Mouse (Mus musculus): ENCODE data around the gene Cnnm4. TPM values are rescaled to one million over a fixed set of nuclear protein-coding genes. Genes with fewer than 3 reads are reported as not detected.

The Cnnm4 gene
- polyA plus RNA-seq, 2 experiments, result 0.85 to 2.1 TPM

DNA sequence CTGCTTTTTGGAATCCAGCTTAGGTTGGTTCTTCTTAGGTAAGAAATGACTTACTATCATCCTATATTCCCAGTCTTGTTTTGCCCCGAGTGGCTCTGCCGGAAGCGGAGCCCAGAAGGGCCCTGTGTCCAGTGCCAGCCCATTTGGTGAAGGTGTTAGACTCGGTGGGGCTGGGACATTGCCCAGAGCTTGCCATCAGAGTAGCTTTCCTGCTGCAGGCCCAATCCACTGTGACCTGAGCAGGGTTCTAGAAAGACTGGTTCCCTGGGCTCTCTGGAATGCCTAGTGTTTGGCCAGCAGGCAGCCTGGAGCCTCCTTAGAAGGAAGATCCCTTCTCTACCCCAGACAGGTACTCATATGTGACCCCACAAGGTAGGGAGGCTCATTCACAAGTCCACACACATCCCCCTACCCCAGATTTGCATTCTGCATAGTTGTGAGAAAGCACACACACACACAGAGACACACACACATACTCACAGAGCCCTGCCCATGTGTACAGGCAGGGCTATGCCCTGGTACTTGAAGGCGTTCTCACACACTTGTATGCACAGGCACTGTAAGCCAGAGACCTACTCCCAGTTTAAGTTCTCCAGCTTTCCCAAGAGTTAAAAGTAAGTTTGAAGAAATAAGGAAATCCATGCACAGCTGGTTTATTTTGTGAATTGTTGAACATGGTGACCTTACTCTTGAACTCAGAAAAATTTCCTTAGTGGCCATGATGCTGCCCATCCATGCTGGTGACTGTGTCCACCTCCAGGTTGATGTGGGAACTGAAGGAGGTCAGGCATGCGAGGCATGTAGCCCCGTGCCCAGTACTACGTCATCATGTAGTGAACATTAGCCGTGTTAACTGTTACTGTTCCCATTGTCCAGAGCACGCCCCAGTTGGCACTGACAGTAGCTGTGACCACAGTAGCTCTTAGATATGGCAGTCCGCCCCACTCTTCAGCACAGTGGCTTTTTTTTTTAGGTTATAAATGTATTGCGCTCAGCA, 8.8 kb downstream of the Cnnm4 start:
- no peak overlapping the region for H3K9ac ChIP-seq (replicated peaks)
- ATAC-seq (ENCODE audit: insufficient read depth) (no peak), DNase-seq (ENCODE audit: low read depth in 3 of 3, low spot score in 3 of 3) (no peak)
- no peaks in the 10 kb centered on the region for H3K36me3 ChIP-seq (replicated peaks; ENCODE audit: control insufficient read depth, insufficient read depth, low read depth)
- peaks cover 0 to 12% of the 10 kb centered on the region in 2 experiments; a peak in 3 of 4 replicates for H3K4me1 ChIP-seq (replicated peaks; ENCODE audit: control insufficient read depth in 2 of 2, insufficient read depth in 2 of 2, low read length in 1 of 2)
- no peak overlapping the region for H3K4me2 ChIP-seq (ENCODE audit: low read depth)
- TF ChIP-seq EP300 (IDR thresholded peaks at IDR 0.05; ENCODE audit: low read depth) (no peak), CTCF (IDR thresholded peaks at IDR 0.05; ENCODE audit: low read depth) (no peak)
- WGBS (ENCODE audit: insufficient replicate concordance), result 71% methylated on average over 12 of the region's 12 CpGs
- H3K27me3 ChIP-seq (ENCODE audit: control insufficient read depth, insufficient read depth, low read length), result no peaks in the 10 kb centered on the region
- no peak overlapping the region for H3K4me3 ChIP-seq (ENCODE audit: insufficient read depth in 1 of 2, low read depth in 2 of 2, low read length in 2 of 2)
- no peaks in the 10 kb centered on the region for H3K9me3 ChIP-seq (ENCODE audit: control insufficient read depth, low read length)
- no peak overlapping the region for H3K27ac ChIP-seq

DNA sequence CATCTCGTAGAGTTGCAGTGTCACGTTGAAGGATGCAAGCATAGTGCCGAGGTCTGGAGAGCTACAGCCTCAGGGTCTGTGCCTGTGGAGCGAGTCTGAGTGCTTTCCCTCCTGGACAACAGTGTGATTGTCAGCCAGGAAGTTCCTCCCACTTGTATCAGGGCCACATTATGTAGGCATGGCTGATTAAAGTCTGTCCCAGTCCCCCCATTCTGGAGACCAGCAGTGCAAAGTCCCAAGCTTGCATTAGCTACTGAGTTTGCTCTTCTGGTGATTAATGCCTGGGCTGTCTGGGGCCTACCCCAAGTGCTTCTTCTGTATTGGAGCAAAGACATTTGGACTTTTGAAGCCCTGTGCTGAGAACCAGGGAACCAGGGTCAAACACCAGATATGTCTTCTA, 12.4 kb downstream of the Cnnm4 start:
- 60% methylated on average over 4 of the region's 4 CpGs for WGBS (ENCODE audit: insufficient replicate concordance)
- Histone ChIP-seq H3K27me3 (ENCODE audit: control insufficient read depth, insufficient read depth, low read length) (no peaks in the 10 kb centered on the region), H3K4me1 (replicated peaks; ENCODE audit: control insufficient read depth in 2 of 2, insufficient read depth in 2 of 2, low read length in 1 of 2) (peaks cover 0 to 5% of the 10 kb centered on the region in 2 experiments; a peak in 2 of 4 replicates), H3K9me3 (ENCODE audit: control insufficient read depth, low read length) (no peaks in the 10 kb centered on the region), H3K9ac (replicated peaks) (no peak overlapping the region), H3K4me2 (ENCODE audit: low read depth) (no peak overlapping the region), H3K27ac (no peak overlapping the region), H3K36me3 (replicated peaks; ENCODE audit: control insufficient read depth, insufficient read depth, low read depth) (no peaks in the 10 kb centered on the region), H3K4me3 (ENCODE audit: insufficient read depth in 1 of 2, low read depth in 2 of 2, low read length in 2 of 2) (no peak overlapping the region)
- DNase-seq (ENCODE audit: low read depth in 3 of 3, low spot score in 3 of 3) (no peak), ATAC-seq (ENCODE audit: insufficient read depth) (no peak)
- TF ChIP-seq CTCF (IDR thresholded peaks at IDR 0.05; ENCODE audit: low read depth) (no peak), EP300 (IDR thresholded peaks at IDR 0.05; ENCODE audit: low read depth) (no peak)

GRCm38 (mm10) chr1:36485080-36485479, 13.7 kb downstream of the Cnnm4 start:
- ATAC-seq (ENCODE audit: insufficient read depth), result no peak
- 59% methylated on average over 7 of the region's 7 CpGs for WGBS (ENCODE audit: insufficient replicate concordance)
- TF ChIP-seq EP300 (IDR thresholded peaks at IDR 0.05; ENCODE audit: low read depth) (no peak), CTCF (IDR thresholded peaks at IDR 0.05; ENCODE audit: low read depth) (no peak)

GRCm38 (mm10) chr1:36487111-36487510, 15.7 kb downstream of the Cnnm4 start:
- no peak overlapping the region for H3K4me3 ChIP-seq (ENCODE audit: insufficient read depth in 1 of 2, low read depth in 2 of 2, low read length in 2 of 2)
- WGBS (ENCODE audit: insufficient replicate concordance), result 79% methylated on average over 9 of the region's 9 CpGs
- TF ChIP-seq CTCF (IDR thresholded peaks at IDR 0.05; ENCODE audit: low read depth) (no peak), EP300 (IDR thresholded peaks at IDR 0.05; ENCODE audit: low read depth) (no peak)
- ATAC-seq (ENCODE audit: insufficient read depth), result no peak
- no peak overlapping the region for H3K9ac ChIP-seq (replicated peaks)
- DNase-seq (ENCODE audit: low read depth in 3 of 3, low spot score in 3 of 3), result no peak
- H3K27me3 ChIP-seq (ENCODE audit: control insufficient read depth, insufficient read depth, low read length), result no peaks in the 10 kb centered on the region
- no peak overlapping the region for H3K4me2 ChIP-seq (ENCODE audit: low read depth)
- no peaks in the 10 kb centered on the region for H3K9me3 ChIP-seq (ENCODE audit: control insufficient read depth, low read length)
- H3K4me1 ChIP-seq (replicated peaks; ENCODE audit: control insufficient read depth in 2 of 2, insufficient read depth in 2 of 2, low read length in 1 of 2), result peaks cover 0 to 2% of the 10 kb centered on the region in 2 experiments; a peak in 2 of 4 replicates
- no peak overlapping the region for H3K27ac ChIP-seq
- H3K36me3 ChIP-seq (replicated peaks; ENCODE audit: control insufficient read depth, insufficient read depth, low read depth), result no peaks in the 10 kb centered on the region

More at GRCm38 (mm10) chr1:36485080-36485479, 13.7 kb downstream of the Cnnm4 start:
- Histone ChIP-seq H3K4me2 (ENCODE audit: low read depth) (no peak overlapping the region), H3K4me1 (replicated peaks; ENCODE audit: control insufficient read depth in 2 of 2, insufficient read depth in 2 of 2, low read length in 1 of 2) (peaks cover 0 to 5% of the 10 kb centered on the region in 2 experiments; a peak in 2 of 4 replicates), H3K4me3 (ENCODE audit: insufficient read depth in 1 of 2, low read depth in 2 of 2, low read length in 2 of 2) (no peak overlapping the region), H3K9ac (replicated peaks) (no peak overlapping the region), H3K27me3 (ENCODE audit: control insufficient read depth, insufficient read depth, low read length) (no peaks in the 10 kb centered on the region), H3K9me3 (ENCODE audit: control insufficient read depth, low read length) (no peaks in the 10 kb centered on the region), H3K27ac (no peak overlapping the region), H3K36me3 (replicated peaks; ENCODE audit: control insufficient read depth, insufficient read depth, low read depth) (no peaks in the 10 kb centered on the region)
- DNase-seq (ENCODE audit: low read depth in 3 of 3, low spot score in 3 of 3), result no peak

DNA sequence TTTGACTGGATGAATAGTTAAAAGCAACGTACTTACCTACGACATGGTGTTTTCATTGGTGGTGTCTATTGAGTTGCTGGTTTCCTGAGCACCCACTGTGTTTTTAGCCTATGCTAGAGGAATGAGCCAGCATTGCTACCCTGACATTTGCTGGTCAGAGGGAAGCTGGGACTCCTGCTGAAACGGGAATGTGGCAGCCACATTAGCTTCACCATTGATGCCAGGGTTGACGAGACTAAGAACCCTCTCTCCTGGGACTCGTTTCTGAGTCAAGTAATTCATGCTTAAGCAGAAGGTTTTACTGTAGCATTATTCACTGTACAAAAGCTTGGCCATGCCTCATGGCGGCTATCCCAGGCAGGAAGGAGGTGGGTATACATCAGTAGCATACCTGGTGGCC, 18.2 kb downstream of the Cnnm4 start:
- no peaks in the 10 kb centered on the region for H3K27me3 ChIP-seq (ENCODE audit: control insufficient read depth, insufficient read depth, low read length)
- no peak overlapping the region for H3K27ac ChIP-seq
- no peak for DNase-seq (ENCODE audit: low read depth in 3 of 3, low spot score in 3 of 3)
- TF ChIP-seq EP300 (IDR thresholded peaks at IDR 0.05; ENCODE audit: low read depth), result no peak
- TF ChIP-seq CTCF (IDR thresholded peaks at IDR 0.05; ENCODE audit: low read depth), result no peak
- H3K9me3 ChIP-seq (ENCODE audit: control insufficient read depth, low read length), result no peaks in the 10 kb centered on the region
- H3K4me1 ChIP-seq (replicated peaks; ENCODE audit: control insufficient read depth in 2 of 2, insufficient read depth in 2 of 2, low read length in 1 of 2), result no peaks in the 10 kb centered on the region
- no peak for ATAC-seq (ENCODE audit: insufficient read depth)
- H3K36me3 ChIP-seq (replicated peaks; ENCODE audit: control insufficient read depth, insufficient read depth, low read depth), result no peaks in the 10 kb centered on the region
- H3K4me2 ChIP-seq (ENCODE audit: low read depth), result no peak overlapping the region
- no peak overlapping the region for H3K4me3 ChIP-seq (ENCODE audit: insufficient read depth in 1 of 2, low read depth in 2 of 2, low read length in 2 of 2)
- WGBS (ENCODE audit: insufficient replicate concordance), result 65% methylated on average over 6 of the region's 6 CpGs
- no peak overlapping the region for H3K9ac ChIP-seq (replicated peaks)
